Mouse (Mus musculus) hindbrain, embryonic 13.5 days (tissue): ENCODE results near the gene Gm20388. TPM values are rescaled to one million over a fixed set of nuclear protein-coding genes. Genes with fewer than 3 reads are reported as not detected.

Experiments used
- ATAC-seq: fragments of 200-750 bp; cut with Nextera tagmentation; 2 replicates; pipeline ENCODE4 v1.8.0; 2017; ENCODE audit warnings: moderate TSS enrichment; ENCODE audit not compliant: low FRiP score
- H3K27ac ChIP-seq: fragments of 300-500 bp; sonication (generic); 2 replicates; pipeline ENCODE4 v1.5.1; 2015; ENCODE audit warnings: inconsistent platforms, mild to moderate bottlenecking, moderate library complexity
- H3K27me3 ChIP-seq: fragments of 300-500 bp; sonication (generic); 2 replicates; pipeline ENCODE4 v1.6.1; 2015; ENCODE audit warnings: mild to moderate bottlenecking, inconsistent platforms
- H3K36me3 ChIP-seq: fragments of 300-500 bp; sonication (generic); 2 replicates; pipeline ENCODE4 v1.6.1; 2015; ENCODE audit warnings: mild to moderate bottlenecking, inconsistent platforms
- H3K4me1 ChIP-seq: fragments of 300-500 bp; sonication (generic); replicated peaks from 2 replicates; pipeline ENCODE4 v1.6.1; 2015; ENCODE audit warnings: inconsistent platforms
- H3K4me2 ChIP-seq: fragments of 300-500 bp; sonication (generic); 2 replicates; pipeline ENCODE4 v1.6.1; 2015; ENCODE audit warnings: inconsistent platforms, mild to moderate bottlenecking, moderate library complexity
- H3K4me3 ChIP-seq: fragments of 300-500 bp; sonication (generic); 2 replicates; pipeline ENCODE4 v1.5.1; 2015; ENCODE audit warnings: mild to moderate bottlenecking, inconsistent platforms
- H3K9ac ChIP-seq: fragments of 300-500 bp; sonication (generic); 2 replicates; pipeline ENCODE4 v1.6.1; 2015; ENCODE audit warnings: mild to moderate bottlenecking, inconsistent platforms
- H3K9me3 ChIP-seq: fragments of 300-500 bp; sonication (generic); 2 replicates; pipeline ENCODE4 v1.6.1; 2016; ENCODE audit warnings: inconsistent platforms
- WGBS: fragments of 180-500 bp; shearing (Covaris S2); methylation state at CpG from one replicate; pipeline ENCODE4 v1.1.7; 2015; 5-methylcytosine and 5-hydroxymethylcytosine counted together
- polyA plus RNA-seq: library from polyadenylated mRNA; unstranded; fragments of >200 nt; fragmentation: Nextera tagmentation; extraction: Ambion mirVana; gene quantifications from 2 replicates; pipeline ENCODE4 v1.2.1, GENCODE M21; 2015

Gene Gm20388
- polyA plus RNA-seq, 1 experiment from 2014 or later = 1.9 TPM

DNA sequence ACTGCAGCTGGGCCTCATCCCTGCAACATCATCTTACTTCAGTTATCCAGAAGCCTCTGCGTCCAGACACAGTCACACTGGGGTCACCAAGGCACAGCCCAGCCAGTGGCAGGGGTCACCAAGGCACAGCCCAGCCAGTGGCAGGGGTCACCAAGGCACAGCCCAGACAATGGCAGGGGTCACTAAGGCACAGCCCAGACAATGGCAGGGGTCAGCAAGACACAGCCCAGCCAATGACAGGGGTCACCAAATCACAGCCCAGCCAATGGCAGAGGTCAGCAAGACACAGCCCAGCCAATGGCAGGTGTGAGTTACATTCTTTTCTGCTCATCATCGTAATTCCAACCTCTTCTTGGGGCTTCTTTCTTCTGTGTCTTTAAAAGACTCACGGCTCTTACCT is 2173.5 kb downstream of the Gm20388 start:
- no peak overlapping the region for H3K27ac ChIP-seq
- ATAC-seq = no peak
- WGBS = 13% methylated on average over 3 of the region's 3 CpGs
- no peak overlapping the region for H3K4me2 ChIP-seq
- H3K9me3 ChIP-seq = no peaks in the 10 kb centered on the region
- no peaks in the 10 kb centered on the region for H3K36me3 ChIP-seq
- 0 out of 2 replicates have a peak, but pooled peaks cover 3% of the 10 kb centered on the region for H3K4me1 ChIP-seq
- no peak overlapping the region for H3K9ac ChIP-seq
- no peak overlapping the region for H3K4me3 ChIP-seq
- peaks cover 11% of the 10 kb centered on the region; the same call in 1 of the 2 replicates for H3K27me3 ChIP-seq

DNA sequence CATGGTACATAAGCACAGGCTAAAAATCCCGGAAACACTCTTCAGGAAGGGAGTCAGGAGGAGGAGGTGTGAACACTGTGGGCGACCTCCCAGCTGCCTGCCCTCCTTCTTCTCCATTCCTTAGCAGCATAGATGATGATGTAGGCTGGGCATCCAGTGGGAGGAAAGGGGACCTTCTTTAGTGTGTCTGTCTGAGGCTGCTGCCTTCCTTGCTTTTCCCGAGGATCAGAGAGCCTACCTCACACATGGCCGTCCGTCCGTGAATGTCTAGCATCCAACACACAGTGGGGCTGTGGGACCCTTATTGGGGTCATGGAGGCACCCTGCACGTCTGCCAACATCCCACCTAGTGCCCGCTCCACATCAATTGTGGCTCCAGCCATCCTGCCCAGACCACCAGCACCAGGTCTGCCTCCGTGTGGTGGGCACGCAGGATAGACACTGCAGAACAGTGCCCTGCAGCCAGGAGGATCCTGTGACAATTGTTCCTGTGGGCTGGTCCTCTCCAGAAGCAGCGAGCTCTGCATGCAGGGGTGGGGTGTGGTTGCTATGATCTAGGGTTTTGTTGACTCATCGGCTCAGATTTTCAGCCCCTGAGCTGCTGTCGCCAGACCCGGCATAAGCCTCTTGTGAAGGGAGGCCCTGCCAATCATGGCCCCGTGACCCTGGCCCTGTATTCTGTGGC is 2174.2 kb downstream of the Gm20388 start:
- Histone ChIP-seq H3K9me3 (no peaks in the 10 kb centered on the region), H3K27me3 (peaks cover 11% of the 10 kb centered on the region; the same call in 1 of the 2 replicates), H3K4me2 (no peak overlapping the region), H3K36me3 (no peaks in the 10 kb centered on the region), H3K9ac (no peak overlapping the region), H3K27ac (no peak overlapping the region), H3K4me1 (0 out of 2 replicates have a peak, but pooled peaks cover 3% of the 10 kb centered on the region), H3K4me3 (no peak overlapping the region)
- no peak for ATAC-seq
- 68% methylated on average over 15 of the region's 15 CpGs for WGBS

DNA sequence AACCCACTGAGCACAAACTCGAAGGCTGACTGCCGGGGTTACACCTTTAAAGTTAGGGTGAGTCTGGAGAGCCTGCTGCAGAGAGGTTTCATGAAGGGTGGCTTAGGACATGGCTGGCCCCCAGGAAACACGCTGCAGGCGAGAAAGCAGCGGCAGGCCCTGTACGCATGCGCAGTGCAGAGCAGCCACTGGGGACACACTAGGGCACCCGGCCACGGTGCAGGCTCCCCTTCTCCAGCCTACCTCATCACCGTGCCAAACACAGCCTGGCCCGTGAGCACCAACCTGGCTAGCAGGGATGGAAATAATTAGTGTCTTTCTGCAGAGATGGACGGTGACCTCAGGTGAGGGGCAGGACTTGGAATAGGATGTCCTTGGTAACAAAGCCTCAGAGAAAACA is 2175.4 kb downstream of the Gm20388 start:
- Histone ChIP-seq H3K27me3 (peaks cover 11% of the 10 kb centered on the region; the same call in 1 of the 2 replicates), H3K9ac (no peak overlapping the region), H3K4me3 (no peak overlapping the region), H3K9me3 (no peaks in the 10 kb centered on the region), H3K4me2 (no peak overlapping the region), H3K36me3 (no peaks in the 10 kb centered on the region), H3K4me1 (peaks cover 4% of the 10 kb centered on the region; the same call in 1 of the 2 replicates), H3K27ac (no peak overlapping the region)
- no peak for ATAC-seq
- 84% methylated on average over 12 of the region's 12 CpGs for WGBS

DNA sequence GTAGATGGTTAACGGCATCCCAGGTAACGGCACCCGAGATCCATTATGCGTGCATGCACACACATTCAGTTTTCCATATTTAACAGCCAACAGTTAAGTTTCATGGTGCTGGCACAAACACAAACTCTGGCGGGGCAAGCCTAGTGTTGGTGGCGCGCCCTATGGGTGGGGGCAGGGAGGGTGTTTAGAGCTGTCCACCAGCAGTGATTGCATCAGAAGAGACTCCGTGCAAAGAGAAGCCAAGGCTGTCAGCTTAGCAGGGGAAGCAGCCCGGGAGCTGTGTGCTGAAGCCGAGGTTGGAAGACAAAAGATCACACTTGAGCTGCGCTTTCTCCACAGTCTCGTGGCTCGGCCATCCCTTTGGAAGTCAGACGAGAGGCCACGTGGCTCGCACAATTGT is 2178.0 kb downstream of the Gm20388 start:
- Histone ChIP-seq H3K9me3 (no peaks in the 10 kb centered on the region; the same call in 1 of the 2 replicates), H3K27me3 (peaks cover 11% of the 10 kb centered on the region; the same call in 1 of the 2 replicates), H3K4me2 (no peak overlapping the region), H3K4me3 (no peak overlapping the region), H3K9ac (no peak overlapping the region), H3K4me1 (peaks cover 16% of the 10 kb centered on the region), H3K36me3 (no peaks in the 10 kb centered on the region), H3K27ac (no peak overlapping the region)
- no peak for ATAC-seq
- WGBS = 81% methylated on average over 16 of the region's 16 CpGs

DNA sequence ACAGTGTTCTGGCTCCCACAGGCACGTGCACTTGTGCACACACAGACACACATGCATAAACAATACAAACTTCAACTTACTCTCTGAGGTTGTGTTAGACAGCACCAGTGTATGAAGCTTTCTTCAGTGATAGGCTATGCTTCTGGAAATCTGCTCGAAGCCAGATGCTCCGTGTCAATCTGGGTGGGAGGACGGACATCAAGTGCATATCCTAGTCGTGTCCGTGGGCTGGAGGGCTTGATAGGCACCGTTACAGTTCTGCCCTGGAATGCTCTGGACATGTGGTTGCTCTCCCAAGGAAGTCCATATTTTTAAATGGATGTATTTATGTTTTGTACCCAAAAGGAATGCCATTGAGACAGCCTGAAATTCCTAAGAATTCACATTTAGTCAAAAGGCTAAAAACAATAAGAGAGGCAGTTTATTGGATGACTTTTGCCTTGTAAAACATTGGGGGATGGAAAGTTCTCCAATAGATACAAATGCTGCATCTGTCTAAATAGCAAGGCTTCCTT is 2178.6 kb downstream of the Gm20388 start:
- ATAC-seq = no peak
- Histone ChIP-seq H3K27ac (no peak overlapping the region), H3K4me2 (no peak overlapping the region), H3K36me3 (no peaks in the 10 kb centered on the region), H3K9ac (no peak overlapping the region), H3K4me3 (no peak overlapping the region), H3K4me1 (peaks cover 16% of the 10 kb centered on the region), H3K9me3 (no peaks in the 10 kb centered on the region; the same call in 1 of the 2 replicates), H3K27me3 (peaks cover 11% of the 10 kb centered on the region; the same call in 1 of the 2 replicates)
- WGBS = 94% methylated on average over 7 of the region's 7 CpGs

DNA sequence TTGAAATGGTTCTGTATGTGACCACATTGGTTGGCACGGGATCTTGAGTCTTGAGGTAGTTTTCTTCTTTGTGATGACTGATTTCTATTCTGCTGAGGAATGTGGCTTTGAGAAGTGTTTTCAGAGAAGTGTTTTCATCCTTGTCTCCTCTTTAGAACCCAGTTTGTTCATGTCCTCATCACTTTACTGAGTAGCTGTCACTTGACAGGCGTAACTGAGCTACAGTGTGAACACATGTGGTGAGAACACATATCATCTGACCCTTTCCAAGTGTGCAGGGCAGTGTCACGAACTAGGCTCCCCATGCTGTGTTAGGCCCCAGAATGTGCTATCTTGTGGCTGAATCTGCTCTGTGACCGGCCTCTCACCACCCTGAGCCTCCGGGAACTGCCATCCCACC is 2181.8 kb downstream of the Gm20388 start:
- WGBS = 77% methylated on average over 5 of the region's 5 CpGs
- no peaks in the 10 kb centered on the region; the same call in 1 of the 2 replicates for H3K9me3 ChIP-seq
- H3K9ac ChIP-seq = no peak overlapping the region
- no peaks in the 10 kb centered on the region for H3K27me3 ChIP-seq
- no peak overlapping the region for H3K4me2 ChIP-seq
- H3K36me3 ChIP-seq = no peaks in the 10 kb centered on the region
- no peak overlapping the region for H3K27ac ChIP-seq
- H3K4me1 ChIP-seq = peaks cover 13% of the 10 kb centered on the region
- no peak overlapping the region for H3K4me3 ChIP-seq
- ATAC-seq = no peak

DNA sequence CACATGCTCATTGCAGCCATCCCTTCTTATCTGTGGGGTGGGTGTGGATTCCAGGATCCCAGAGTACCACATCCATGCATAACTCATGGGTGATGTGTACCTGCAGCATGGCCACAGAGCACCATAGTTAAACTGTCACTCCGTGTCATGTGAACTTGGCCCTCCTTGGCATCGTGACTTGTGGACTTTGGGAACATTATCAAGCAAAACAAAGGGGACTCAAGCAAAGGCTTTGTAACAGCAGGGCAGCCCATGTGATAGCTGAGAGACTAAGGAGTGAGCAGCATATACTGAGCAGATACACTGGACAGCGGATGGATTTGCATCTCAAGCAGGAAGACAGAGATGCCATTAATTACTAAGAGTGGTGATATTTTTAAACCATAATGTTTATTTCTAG is 2188.1 kb downstream of the Gm20388 start:
- Histone ChIP-seq H3K9me3 (no peaks in the 10 kb centered on the region), H3K9ac (no peak overlapping the region), H3K27me3 (no peaks in the 10 kb centered on the region), H3K36me3 (no peaks in the 10 kb centered on the region), H3K4me3 (no peak overlapping the region), H3K4me1 (peaks cover 22% of the 10 kb centered on the region), H3K4me2 (no peak overlapping the region), H3K27ac (no peak overlapping the region)
- 86% methylated on average over 3 of the region's 3 CpGs for WGBS
- no peak for ATAC-seq

DNA sequence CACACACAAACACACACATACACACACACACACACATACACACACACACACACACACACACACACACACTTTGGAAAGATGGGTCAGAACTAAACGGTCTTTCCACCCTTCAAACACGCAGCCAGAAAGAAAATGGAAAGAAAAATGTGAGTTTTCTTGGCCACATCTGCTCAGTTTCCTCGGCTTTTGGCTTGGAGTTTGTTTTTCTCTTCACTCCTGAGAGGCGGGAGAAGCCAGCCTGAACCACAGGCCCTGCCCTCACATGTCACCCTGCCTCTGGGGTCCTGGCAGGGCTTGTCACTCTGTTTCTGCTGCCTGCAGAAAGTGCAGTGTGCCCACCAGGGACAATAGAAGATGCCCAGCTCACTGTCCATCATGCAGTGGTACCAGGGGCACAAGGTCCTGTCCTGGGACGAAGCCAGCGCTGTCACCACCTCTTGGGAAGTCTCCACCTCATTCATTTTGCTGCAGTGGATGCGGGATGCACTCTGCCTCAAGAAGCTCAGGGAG is 2189.1 kb downstream of the Gm20388 start:
- 79% methylated on average over 7 of the region's 7 CpGs for WGBS
- ATAC-seq = no peak

DNA sequence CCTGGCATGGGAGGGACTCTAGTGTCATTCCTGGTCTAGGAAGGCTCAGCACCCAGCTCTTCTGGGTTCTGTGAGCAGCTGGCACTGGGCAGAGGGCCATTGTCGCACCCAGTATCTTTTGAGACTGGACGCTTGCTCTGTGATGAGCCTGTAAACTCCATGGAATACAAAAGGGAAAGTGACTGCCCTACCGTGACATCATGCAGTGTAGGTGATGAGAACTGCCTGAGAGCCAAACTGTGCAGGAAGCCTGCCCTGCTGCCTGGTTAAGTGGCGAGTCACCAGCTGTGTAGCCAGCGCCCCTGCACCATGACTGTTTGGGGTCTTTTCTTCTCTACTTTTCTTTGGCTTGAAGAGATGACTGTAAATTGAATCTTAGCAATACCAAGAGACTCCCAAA is 2191.2 kb downstream of the Gm20388 start:
- ATAC-seq = no peak
- no peak overlapping the region for H3K4me3 ChIP-seq
- H3K9me3 ChIP-seq = no peaks in the 10 kb centered on the region
- peaks cover 37% of the 10 kb centered on the region for H3K4me1 ChIP-seq
- H3K9ac ChIP-seq = no peak overlapping the region
- H3K36me3 ChIP-seq = no peaks in the 10 kb centered on the region
- 53% methylated on average over 5 of the region's 5 CpGs for WGBS
- no peak overlapping the region for H3K27ac ChIP-seq
- no peaks in the 10 kb centered on the region for H3K27me3 ChIP-seq
- no peak overlapping the region for H3K4me2 ChIP-seq

More for the DNA sequence above, 2189.1 kb downstream of the Gm20388 start:
- H3K4me3 ChIP-seq = no peak overlapping the region
- no peaks in the 10 kb centered on the region for H3K27me3 ChIP-seq
- H3K4me2 ChIP-seq = no peak overlapping the region
- no peak overlapping the region for H3K27ac ChIP-seq
- no peaks in the 10 kb centered on the region for H3K9me3 ChIP-seq
- peaks cover 24% of the 10 kb centered on the region for H3K4me1 ChIP-seq
- no peaks in the 10 kb centered on the region for H3K36me3 ChIP-seq
- no peak overlapping the region for H3K9ac ChIP-seq

DNA sequence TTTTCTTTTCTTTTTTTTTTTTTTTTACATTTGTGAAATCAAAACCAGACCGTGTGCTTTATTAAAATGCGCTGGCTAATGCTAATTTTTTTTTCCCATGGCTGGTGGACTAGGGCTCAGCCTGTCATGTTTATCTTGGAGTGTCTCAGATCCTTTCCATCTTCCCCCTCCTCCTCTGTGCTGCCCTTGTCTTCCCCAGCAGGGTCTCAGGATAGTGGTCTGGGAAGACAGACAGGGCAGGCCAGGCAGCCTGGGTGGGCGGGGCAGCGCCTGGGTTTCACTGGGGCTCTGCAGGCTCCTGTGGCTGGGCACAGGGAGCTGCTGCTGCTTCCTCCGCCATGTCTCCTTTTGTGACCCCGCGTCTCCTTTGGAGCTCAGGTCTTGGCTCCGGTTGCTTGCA is 2191.6 kb downstream of the Gm20388 start:
- no peak overlapping the region for H3K27ac ChIP-seq
- no peak overlapping the region for H3K9ac ChIP-seq
- H3K36me3 ChIP-seq = no peaks in the 10 kb centered on the region
- H3K27me3 ChIP-seq = no peaks in the 10 kb centered on the region
- 21% methylated on average over 8 of the region's 8 CpGs for WGBS
- no peak overlapping the region for H3K4me2 ChIP-seq
- H3K4me1 ChIP-seq = peaks cover 41% of the 10 kb centered on the region
- H3K9me3 ChIP-seq = no peaks in the 10 kb centered on the region
- no peak overlapping the region for H3K4me3 ChIP-seq
- no peak for ATAC-seq

DNA sequence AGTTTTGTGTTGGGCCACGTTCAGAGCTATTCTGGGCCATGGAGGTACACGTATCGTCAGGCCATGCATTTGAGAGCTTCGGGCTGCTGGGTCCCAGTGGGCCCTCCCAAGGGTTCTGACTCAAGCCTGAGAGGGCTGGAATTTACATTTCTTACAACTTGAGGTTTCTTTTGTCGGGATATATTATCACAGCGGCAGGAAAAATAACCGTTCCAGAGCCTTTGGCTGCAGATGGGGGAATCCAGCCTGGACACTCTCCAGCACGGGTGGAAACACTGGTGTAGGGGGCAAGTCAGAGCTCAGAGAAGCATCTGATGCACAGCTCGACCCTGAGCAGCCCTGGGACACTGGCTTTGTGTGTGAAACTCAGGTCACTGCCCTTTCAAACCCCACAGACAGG is 2192.6 kb downstream of the Gm20388 start:
- no peak for ATAC-seq
- H3K36me3 ChIP-seq = no peaks in the 10 kb centered on the region
- no peak overlapping the region for H3K4me3 ChIP-seq
- no peaks in the 10 kb centered on the region for H3K27me3 ChIP-seq
- WGBS = 72% methylated on average over 9 of the region's 9 CpGs
- H3K9me3 ChIP-seq = no peaks in the 10 kb centered on the region
- peaks cover 43% of the 10 kb centered on the region for H3K4me1 ChIP-seq
- H3K27ac ChIP-seq = no peak overlapping the region
- H3K9ac ChIP-seq = no peak overlapping the region
- no peak overlapping the region for H3K4me2 ChIP-seq

DNA sequence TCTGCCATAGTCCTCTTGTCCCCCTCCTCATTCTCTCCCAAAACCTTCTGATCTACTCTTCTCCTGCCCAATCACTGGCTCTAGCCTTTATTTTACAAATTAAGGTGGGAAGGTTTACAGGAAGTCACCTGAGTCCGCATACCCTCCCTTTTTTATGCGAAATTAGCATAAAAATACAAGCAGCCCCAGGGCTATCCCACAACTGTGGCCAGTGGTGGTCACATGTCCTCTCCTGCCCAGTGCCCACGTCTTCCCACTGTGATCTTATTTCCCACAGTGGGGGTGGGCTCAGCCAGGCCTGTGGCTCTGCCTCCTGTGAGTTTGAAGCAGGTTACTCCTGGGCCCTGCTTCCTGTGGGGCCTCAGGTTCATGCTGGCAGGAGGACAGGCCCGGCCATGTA is 2194.0 kb downstream of the Gm20388 start:
- H3K9me3 ChIP-seq = no peaks in the 10 kb centered on the region
- no peak overlapping the region for H3K4me2 ChIP-seq
- H3K4me3 ChIP-seq = no peak overlapping the region
- H3K36me3 ChIP-seq = no peaks in the 10 kb centered on the region
- no peak overlapping the region for H3K27ac ChIP-seq
- no peaks in the 10 kb centered on the region; the same call in 1 of the 2 replicates for H3K27me3 ChIP-seq
- no peak overlapping the region for H3K9ac ChIP-seq
- peaks cover 43% of the 10 kb centered on the region for H3K4me1 ChIP-seq
- WGBS = 62% methylated on average over 4 of the region's 4 CpGs
- ATAC-seq = no peak

DNA sequence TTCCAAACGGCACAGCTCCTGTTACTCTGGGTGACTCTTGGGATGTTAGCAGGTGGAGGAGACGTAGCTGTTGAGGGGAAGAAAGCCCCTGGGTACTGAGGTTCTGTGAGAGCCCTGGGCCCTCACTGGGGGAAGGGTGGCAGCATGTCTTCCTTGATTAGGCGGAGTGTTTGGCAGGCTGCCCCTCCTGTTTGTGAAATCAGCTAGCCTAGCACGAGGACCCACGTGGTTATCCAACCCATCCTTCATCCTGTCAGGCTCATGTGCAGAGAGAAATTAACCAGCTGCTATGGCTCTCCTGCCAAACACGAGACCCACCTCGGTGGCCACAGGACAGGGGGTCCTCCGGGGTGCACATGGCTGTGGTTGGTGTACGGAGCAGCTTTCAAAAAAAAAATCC is 2195.6 kb downstream of the Gm20388 start:
- ATAC-seq = peak; percentile 61

More for the DNA sequence above, 2195.6 kb downstream of the Gm20388 start:
- Histone ChIP-seq H3K27me3 (no peaks in the 10 kb centered on the region; the same call in 1 of the 2 replicates), H3K9ac (no peak overlapping the region), H3K4me2 (no peak overlapping the region), H3K36me3 (no peaks in the 10 kb centered on the region), H3K27ac (peak overlapping the region; percentile 50), H3K4me3 (no peak overlapping the region), H3K4me1 (peaks cover 40% of the 10 kb centered on the region), H3K9me3 (no peaks in the 10 kb centered on the region)
- 29% methylated on average over 9 of the region's 9 CpGs for WGBS
